Mouse (Mus musculus) embryo, embryonic 11.5 days (tissue): ENCODE data around the gene Trpv3.
A peak's percentile ranks its signal among the peaks of the same experiment; 100 is the strongest.

Experiments
- DNase-seq: peaks from one replicate; pipeline ENCODE4 v3.0.0-alpha.2; 2012; ENCODE audit warnings: low read depth, low spot score

Gene Trpv3

DNA sequence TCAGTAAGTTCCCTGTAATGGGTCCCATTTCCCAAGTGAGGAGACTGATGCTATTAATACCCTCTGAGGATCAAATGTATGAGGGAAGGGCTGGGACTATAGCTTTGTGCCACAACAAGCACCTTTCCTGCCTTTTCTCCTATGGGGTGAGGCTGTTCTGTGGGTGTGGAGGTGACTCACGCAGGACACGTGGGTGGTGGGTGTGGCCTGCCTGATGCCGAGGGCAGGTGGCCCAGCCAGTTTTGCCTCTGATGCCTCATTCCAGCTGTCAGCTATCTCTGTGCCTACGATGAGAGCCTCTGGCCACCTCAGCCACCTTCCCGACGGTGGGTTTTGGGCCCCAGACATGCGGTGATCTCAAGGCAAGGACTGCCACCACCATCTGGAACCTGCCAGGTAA lies at the start of gene Trpv3:
Trpv3 (plus strand) TSS at position 122 of the 400 bp plus-strand sequence.
- no peak for DNase-seq

DNA sequence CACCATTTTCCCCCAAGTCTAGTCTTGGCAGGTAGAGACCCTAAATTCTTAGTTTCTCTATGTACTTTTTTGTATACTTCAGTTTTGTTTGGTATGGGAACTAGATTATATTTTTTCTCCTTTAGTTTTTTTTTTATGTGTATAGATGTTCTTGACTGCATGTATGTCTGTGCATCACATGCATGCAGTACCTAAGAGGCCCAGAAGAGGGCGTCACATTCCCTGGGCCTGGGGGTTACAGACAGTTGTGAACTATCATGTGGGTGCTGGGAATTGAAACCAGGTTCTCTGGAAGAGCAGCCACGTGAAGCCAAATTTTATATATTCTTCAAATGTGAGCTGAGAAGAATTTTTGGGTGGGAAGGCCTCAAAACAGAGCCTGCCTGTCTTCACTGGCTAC lies 47.5 kb upstream of the Trpv3 start:
- no peak for DNase-seq

DNA sequence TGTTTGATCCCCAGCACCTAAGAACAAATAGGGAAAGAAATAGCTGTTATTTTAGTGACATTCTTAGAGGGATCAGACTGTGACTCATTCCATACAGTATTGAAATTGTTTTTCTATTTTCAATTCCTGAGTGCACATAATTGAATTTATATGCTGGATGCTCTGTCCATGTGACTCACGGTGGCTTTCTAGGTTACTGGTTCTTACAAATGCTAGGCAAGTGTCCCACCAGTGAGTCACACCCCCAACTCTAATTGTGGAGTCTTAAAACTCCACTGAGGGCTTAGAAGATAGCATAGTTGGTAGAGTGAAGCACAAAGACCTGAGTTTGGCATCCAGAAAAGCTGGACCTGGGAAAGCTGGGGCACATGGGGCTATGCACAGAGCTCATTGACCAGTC lies 46.5 kb upstream of the Trpv3 start:
- no peak for DNase-seq

DNA sequence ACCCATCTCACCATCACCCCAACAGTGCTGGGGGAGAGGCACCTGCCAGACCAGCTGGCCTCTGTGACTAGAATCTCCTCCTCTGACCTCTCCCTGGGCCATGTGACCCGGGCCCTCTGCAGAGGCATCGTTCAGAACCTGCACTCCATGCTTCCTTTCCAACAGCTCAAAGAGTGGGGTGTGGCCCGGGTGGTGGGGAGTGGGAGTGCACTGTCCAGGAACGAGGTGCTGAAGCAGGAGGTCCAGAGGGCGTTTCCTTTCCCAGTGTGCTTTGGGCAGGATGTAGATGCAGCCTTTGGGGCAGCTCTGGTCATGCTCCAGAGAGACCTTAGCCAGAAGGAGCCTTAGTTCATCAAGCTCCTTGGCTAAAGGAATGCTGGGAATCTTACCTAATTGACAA lies 44.3 kb upstream of the Trpv3 start:
- DNase-seq: no peak

DNA sequence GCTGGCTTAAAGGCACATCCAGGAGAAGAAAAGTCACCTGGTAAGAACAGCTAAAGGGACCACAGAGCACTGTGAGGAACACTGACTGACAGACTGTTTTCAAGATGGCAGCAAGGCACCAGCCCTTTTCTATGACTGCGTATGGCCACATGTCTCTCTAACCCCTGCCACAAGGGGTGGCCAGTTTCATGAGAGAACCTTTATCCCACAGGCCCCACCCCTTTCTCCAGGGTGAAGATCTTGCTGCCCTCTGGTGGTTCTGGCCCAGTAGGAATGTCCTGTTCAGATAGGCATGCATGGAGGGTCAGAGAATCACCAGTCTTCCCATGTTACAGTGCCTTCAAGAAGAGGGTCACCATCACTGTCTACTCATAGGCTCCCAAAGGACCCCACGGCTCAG lies 43.2 kb upstream of the Trpv3 start:
- no peak for DNase-seq

DNA sequence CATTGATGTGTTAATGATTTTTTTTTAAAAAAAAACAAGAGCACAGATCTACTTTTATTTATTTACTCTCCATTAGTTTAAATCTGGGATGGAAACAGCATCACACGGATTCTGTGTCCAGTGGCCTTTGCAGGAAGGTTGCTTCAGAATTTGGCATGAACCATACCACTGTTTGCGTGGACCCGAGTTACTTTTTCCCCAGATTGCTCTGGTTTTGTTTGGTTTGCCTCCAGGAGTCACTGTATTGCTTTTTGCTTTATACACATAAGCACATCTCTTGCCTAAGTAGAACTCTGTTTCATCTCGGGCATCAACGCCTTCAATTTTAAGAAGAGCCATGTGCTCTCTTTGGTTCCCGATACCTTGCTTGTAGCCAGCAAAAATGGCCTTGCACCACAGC lies 41.3 kb upstream of the Trpv3 start:
- DNase-seq: no peak

DNA sequence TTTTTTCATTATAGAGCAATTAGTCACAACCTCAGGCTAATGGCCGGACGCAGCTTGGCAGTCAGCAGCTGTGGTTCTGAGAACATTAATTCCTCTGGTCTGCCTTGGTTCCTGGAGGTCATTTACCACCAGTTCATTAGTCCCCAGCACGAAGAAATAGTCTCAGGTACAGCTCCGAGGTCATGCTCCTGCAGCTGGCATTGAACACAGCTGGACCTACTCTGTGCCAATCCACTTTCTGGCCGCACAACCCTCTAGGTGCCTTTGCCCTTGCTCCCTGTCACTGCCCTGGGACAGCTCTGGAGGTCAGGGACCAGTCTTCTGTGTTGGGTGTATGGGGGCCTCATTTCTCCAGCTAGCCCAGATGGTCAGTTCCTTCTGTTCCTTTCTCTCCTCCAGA lies 38.3 kb upstream of the Trpv3 start:
- no peak for DNase-seq

DNA sequence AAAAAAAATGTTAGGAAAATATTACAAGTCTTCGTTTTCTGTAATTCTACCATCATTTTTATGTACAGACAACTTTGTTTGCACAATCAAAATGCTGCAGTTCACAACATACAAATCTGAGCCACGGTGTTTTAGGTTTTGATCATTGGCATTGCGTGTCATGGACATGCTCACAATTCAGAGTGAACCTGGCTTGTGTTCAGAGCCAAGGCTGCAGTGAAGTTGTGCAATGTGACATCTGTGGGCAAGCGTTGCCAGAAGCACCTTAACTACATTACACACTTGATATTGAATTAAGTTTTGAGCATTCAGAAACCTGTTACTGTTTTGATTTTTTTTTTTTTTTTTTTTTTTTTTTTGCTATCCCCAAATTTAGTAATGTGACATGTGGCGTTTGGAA lies 37.1 kb upstream of the Trpv3 start:
- no peak for DNase-seq

DNA sequence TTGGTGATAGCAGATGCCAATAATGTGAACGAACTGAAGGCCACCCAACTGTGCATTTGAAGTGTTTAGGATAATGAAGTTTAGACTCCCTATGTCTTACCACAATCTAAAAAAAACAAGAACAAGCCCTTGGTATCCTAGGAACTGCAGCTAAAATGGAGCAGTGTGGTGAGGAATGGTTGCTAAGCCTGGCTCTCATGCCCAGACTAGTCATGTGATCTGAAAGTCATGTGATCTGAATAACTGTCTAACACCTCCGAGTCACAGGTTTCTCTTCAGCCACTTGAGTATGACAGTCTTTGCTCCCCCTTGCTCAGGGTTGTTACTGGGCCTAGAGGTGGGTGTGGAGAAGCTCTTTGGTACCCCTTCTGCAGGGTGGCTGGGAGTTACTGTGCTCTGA lies 34.7 kb upstream of the Trpv3 start:
- DNase-seq: no peak

DNA sequence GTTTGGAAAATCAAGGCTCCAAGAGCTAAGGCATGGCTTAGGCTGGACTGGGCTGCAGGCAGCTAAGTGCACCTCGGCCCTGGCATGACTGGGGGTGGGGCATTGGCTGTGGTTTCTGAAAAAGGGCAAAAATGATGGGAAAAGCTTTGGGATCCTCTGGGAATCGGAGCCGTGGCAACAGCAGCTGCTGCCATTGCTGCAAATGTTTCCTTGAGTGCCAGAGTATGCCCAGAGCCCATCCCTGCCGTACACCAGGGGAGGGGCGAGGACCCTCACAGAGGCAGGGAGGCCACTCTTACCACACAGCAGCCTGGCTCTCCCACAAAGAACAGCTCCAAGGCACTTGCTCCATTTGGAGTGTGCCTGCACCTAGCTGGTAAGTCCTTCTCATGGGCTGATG lies 33.2 kb upstream of the Trpv3 start, which contains the start of gene Trpv1:
Trpv1 (plus strand) TSS at position 301 of the 400 bp plus-strand sequence.
- no peak for DNase-seq

DNA sequence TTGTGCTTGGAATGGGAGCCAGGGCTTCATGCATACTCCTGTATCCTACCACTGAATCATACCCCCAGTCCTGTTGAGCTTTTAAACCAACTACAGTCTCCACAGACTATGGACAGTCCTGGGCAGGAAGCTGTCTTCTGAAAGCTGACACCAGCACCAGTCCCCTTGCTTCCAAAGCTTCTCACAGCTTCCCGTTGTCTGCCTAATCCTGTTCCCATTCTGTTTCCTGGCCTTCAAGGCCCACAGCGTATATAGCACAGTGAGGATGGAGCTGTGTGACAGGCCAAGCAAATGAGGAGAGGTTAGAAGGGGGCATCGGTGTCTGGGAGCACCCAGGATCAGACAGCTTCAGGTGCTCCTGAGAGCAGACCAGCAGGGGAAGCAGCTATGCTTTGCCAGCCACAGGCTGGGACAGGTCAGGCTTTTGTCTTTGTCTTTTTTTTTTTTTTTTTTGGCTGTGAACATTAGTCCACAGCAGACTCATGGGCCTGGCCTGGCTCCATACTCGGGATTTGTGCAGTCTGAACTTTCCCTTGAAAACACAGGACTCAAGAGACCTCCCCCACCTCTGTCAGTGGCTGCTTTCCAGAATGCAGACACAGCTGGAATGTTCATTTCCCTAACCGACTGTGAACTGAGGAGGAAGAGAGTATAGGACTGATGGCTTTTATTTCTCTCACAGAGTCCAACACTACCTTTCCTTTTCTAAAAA lies 31.0 kb upstream of the Trpv3 start:
- peak; percentile 14 for DNase-seq

DNA sequence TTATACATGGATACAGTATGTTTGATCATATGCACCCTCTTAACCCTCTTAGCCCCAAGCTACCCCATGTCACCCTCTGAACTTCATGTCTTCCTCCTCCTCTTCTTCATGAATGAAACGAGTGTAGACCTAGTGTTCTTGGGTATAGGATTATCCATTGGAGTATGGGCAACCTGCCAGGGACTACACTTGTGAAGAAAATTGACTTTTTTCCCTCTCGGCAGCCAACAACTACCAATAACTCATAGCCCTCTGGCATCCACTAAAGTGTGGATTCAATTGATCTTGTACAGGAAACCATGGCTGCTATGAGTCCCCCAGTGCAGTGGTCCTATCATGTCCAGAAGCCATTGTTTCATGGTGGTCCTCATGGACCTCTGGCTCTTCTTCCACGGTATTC lies 30.5 kb upstream of the Trpv3 start:
- DNase-seq: no peak

DNA sequence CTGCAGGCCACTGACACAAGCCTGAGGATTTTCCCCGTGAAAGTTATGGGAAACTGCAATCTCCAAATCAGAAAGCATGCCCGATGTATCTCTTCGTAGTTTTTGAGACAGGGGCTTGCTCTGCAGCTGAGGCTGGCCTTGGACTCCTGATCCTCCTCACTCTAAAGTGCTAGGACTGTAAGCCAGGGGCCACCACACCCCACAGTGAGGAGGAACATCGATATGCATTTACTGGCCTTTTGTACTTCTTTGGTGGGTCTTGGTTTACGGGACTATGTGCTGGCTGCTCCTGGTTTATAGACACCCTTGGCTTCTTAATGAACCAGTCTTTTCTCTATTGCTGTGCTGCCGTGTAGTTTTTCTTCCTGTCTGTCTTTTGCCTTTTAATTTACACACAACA lies 25.0 kb upstream of the Trpv3 start:
- DNase-seq: no peak

DNA sequence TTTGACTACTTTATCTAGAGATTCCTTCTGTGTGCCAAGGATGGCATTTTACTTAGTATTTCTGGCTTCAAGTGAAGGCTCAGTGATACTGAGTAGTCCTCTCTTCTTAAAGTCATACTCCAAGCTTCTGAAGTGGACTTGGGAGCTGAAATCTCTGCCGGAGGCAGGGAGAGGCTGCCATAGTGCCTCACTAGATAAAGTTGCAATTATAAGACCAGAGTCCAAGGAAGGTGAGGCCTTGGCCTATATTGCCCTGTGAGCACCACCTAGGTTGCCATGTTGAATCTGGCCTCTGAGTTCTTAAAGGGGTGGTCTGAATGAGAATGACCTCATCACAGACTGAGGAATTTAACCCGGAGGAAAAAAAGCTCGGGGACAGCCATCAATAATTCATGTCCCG lies 24.4 kb upstream of the Trpv3 start:
- DNase-seq: no peak

DNA sequence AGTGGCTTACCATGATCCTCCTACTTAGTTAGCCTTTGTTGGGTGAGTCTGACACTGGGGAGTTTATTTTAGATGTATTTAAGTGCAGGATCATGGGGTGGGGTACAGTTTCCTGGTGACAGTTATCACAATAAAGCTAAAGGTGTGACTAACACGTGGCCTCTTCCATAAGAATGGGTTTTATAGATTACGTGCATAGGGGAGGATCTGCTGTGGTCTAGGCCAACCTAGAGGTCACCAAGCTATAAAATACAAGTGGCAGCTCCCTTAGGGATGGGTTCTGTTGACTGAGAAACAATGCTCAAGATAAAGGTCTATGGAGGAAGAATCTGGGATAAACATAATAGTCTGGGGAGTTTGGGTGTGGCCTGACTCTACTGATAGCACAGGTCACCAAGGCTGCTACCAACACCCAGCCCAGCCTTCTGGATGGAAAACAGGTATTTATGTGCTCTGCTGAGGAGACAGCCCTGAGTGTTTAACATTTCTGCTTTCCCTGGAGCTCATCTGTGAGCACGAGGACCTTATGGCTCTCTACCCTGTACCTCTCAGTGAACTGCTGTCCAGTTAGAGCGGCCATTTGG lies 9.7 kb upstream of the Trpv3 start:
- DNase-seq: no peak

DNA sequence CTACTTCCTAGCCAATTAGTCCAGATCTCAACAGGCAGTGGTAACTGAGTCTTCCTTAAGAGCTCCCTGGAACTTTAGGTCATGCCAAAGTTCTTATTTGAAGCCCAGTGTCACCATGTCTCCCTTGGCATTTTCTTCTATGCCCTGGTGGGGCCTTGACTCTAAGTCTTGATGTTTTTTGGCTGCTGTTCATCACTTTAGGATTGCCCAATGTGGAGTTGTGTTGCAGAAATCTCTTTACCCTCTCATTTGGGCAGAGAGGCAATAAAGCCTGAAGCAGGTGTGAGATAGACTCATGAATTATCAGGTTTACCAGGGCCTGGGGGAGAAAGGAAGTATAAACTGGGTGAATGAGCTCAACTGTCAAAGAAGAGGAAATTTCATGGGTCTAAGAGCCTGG lies 8.5 kb upstream of the Trpv3 start:
- no peak for DNase-seq

DNA sequence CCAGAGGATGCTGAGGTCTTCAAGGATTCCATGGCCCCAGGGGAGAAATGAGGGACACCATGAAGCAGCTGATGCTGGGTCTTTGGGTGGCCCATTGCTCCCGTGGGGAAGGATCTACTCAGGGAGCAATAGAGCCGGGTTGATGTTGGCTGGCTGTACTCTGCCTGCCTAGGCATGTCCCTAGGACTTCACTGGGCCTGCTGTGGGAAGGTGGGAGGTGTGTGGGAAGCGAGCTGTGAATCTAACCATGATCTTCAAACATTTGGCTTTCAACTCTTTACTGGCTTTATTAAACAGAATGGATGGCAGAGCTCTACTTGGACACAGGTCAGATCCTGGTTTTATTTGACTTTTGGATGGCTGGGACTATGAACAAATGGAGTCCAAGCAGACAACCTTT lies 6.7 kb upstream of the Trpv3 start:
- no peak for DNase-seq

DNA sequence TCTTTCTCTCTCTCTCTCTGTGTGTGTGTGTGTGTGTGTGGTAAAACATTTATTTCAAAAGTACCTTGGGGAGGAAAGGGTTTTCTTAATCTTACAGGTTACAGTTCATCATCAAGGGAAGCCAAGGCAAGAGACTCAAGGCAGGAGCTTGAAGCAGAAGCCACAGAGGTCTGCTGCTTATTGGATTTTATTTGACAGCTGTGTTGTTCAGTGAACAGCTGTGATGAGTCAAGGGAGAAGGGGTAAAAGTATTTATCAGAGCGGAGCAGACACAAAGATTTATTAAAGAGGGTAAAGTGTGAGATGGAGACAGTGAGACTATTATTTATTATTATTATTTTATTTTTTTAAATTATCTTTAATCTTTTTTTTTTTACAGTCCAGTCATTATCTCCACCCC lies 5.8 kb upstream of the Trpv3 start:
- no peak for DNase-seq

DNA sequence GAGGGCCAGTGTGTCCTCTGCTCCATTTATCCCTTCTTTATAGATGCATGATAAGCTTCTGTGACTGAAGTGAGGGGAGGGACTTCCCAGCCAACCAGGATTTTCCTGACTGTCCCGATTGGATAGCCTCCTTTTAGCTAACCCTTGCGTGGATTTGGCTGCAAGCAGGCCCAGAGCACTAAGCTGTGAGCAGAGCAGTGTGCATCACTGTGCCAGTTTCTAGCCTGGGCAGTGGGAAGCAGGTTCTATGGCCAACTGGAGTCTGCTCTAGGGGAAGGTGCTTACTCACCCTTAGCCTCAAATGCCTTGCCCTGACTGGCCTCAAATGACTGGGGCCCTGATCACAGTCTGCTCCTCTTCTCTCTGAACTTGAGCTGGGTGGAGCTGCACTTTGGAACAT lies 7.6 kb downstream of the Trpv3 start:
- no peak for DNase-seq

DNA sequence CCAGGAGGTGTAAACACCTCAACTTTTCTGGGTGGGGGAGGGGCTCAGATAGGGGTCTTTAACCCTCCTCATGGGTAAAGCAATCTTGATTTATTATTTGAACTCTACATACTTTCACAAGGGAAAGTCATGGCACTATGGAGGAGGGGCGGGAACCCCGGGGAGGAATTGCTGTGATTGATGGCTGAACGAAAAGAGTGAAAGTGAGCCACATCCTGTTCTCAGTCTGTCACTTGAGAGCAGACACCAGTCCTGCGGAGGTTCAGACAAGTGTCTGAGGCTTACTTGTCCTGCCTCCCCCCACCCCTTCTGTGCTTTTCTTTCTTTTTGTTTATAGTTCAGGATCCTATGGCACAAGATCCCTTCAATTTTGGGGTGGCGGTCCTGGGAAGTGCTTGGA lies 13.5 kb downstream of the Trpv3 start:
- DNase-seq: peak; percentile 19

DNA sequence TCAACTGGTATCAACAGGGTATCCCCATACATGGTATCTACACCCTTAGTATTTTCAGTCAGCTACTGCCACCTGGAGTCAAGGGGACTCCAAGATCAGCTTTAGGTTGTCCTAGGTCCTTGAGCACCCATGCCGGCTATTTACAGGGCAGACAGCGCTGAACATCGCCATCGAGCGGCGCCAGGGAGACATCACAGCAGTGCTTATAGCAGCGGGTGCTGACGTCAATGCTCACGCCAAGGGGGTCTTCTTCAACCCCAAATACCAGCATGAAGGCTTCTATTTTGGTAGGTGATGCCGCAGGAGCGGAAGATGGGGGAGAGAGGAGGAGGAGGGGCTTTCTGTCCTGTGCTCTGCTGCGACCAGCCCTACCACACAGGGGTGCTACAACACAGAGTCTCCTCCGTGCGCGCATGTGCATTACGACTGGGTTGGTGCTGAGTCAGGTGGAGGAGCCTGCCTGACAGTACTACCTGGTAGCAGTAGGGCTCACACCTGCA lies 14.4 kb downstream of the Trpv3 start:
- DNase-seq: peak; percentile 23

DNA sequence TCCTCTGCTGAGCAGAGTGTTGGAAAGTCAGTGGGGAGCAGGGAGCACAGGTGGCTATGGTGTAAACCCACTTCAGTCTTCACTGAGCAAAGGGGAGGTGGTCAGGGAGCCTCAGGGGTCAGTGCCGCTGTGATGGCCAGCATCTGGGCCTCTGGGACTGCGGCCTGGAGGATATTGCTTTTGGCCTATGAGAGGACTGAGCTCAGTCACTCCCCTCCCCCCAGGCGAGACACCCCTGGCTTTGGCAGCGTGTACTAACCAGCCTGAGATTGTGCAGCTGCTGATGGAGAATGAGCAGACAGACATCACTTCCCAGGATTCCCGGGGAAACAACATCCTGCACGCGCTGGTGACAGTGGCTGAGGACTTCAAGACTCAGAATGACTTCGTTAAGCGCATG lies 16.2 kb downstream of the Trpv3 start:
- DNase-seq: no peak

DNA sequence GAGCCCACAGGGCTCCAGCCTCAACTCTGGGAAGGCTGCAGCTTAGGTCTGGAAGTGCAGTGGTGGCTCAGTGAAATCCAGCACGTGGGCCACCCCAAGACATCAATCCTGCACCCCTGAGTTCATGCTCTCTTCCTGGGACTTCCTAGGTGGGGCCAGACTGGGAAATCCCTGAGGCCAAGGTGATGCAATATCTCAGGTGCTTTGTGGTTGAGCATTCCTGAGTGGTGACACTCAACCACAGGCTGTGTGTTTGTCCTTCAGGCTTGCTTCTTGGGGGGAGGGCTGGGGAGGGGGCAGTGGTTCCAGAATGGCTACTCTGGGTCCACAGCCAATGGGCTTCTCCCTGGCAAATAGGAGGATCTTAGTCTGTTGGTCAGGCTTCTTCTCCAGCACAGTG lies 16.7 kb downstream of the Trpv3 start:
- DNase-seq: no peak

DNA sequence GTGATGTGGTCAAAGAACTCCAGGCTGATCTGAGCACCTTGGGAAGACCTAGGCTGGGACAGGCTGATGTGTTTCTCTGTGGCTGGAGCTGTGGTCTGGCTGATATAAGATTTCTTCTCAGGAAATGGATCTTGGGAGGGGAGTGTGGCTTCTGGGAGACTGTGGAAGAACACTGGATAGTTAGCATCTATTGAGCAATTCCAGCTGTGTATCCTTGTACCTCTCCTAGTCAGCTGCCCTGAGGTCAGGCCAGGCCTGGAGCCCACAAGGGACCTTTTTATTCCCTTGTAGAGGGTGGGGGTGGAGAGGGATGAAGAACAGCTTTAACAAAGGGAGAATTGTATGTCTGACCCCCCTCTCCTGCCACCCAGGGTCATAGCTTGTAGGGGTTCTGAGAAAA lies 17.2 kb downstream of the Trpv3 start:
- DNase-seq: no peak
